14 mouse cellular contexts compared by ENCODE assay signal in genomic region chr1:161145611-161146010, GRCm38 (mm10). TPM values are rescaled to one million over a fixed set of nuclear protein-coding genes. Genes with fewer than 3 reads are reported as not detected.
"Had no signal": no experiment of that assay in that cellular context is flagged by ENCODE, and none has a peak within 500 bp of the region (broad histone marks: within the 10 kb centered on the region; RNA-seq: fewer than 3 reads in every experiment).

No protein-coding gene starts in this region.

RNA-seq across cellular contexts. Expression of gene Ankrd45, which starts 3.1 kb away (rescaled TPM):
- total RNA-seq: common myeloid progenitor, adult 5-6 weeks; gastrocnemius, adult 18-20 months; gastrocnemius, adult 2 months; gastrocnemius, adult 8-10 months; gastrocnemius, postnatal 14 days; gastrocnemius, postnatal 25 days; gastrocnemius, postnatal 36 days; gastrocnemius, postnatal 4 days; granulocyte monocyte progenitor cell, adult 5-6 weeks had no signal

RNA-seq across cellular contexts. Expression of gene Tex50, which starts 13.5 kb away (rescaled TPM):
- total RNA-seq: common myeloid progenitor, adult 5-6 weeks; forebrain, postnatal 0 days; gastrocnemius, adult 18-20 months; gastrocnemius, adult 2 months; gastrocnemius, adult 8-10 months; gastrocnemius, postnatal 10 days; gastrocnemius, postnatal 14 days; gastrocnemius, postnatal 25 days; gastrocnemius, postnatal 36 days; gastrocnemius, postnatal 4 days; granulocyte monocyte progenitor cell, adult 5-6 weeks; heart, adult 18-20 months; heart, adult 2 months; heart, adult 8-10 months had no signal
